Mouse (Mus musculus) cerebral cortex, adult 2 months (tissue): Measurements from ENCODE around the gene Ints14.

Experiments
- WGBS: fragments of 180-500 bp; shearing (Covaris S2); methylation state at CpG from one replicate; pipeline ENCODE4 v1.1.7; 2018; 5-methylcytosine and 5-hydroxymethylcytosine counted together

The Ints14 gene

GRCm38 (mm10) chr9:64960117-64960977, at the start of gene Ints14:
TSS of gene Ints14 (plus strand) at chr9:64960905.
- WGBS: 6% methylated on average over 29 of the region's 29 CpGs

GRCm38 (mm10) chr9:64913406-64913805, 47.3 kb upstream of the Ints14 start:
- 91% methylated on average over 4 of the region's 4 CpGs for WGBS

GRCm38 (mm10) chr9:64913973-64914372, 46.7 kb upstream of the Ints14 start:
- 76% methylated on average over 2 of the region's 2 CpGs for WGBS

GRCm38 (mm10) chr9:64914629-64915028, 46.1 kb upstream of the Ints14 start:
- WGBS: 43% methylated on average over 4 of the region's 4 CpGs

- WGBS: 69% methylated on average over 16 of the region's 16 CpGs
Measured at GRCm38 (mm10) chr9:64918560-64918959, 42.1 kb upstream of the Ints14 start.

GRCm38 (mm10) chr9:64925771-64926170, 34.9 kb upstream of the Ints14 start:
- WGBS: 43% methylated on average over 5 of the region's 5 CpGs

GRCm38 (mm10) chr9:64926201-64926991, 34.3 kb upstream of the Ints14 start:
- WGBS: 28% methylated on average over 8 of the region's 8 CpGs

GRCm38 (mm10) chr9:64930256-64930655, 30.4 kb upstream of the Ints14 start:
- 77% methylated on average over 4 of the region's 4 CpGs for WGBS

- WGBS: 78% methylated on average over 7 of the region's 7 CpGs
Measured at GRCm38 (mm10) chr9:64931751-64932610, 28.7 kb upstream of the Ints14 start.

GRCm38 (mm10) chr9:64934015-64934754, 26.5 kb upstream of the Ints14 start:
- 57% methylated on average over 15 of the region's 15 CpGs for WGBS

GRCm38 (mm10) chr9:64936508-64936907, 24.2 kb upstream of the Ints14 start:
- WGBS: 7% methylated on average over 6 of the region's 6 CpGs

- WGBS: 64% methylated on average over 5 of the region's 5 CpGs
Measured at GRCm38 (mm10) chr9:64937491-64937890, 23.2 kb upstream of the Ints14 start.

- WGBS: 70% methylated on average over 5 of the region's 5 CpGs
Measured at GRCm38 (mm10) chr9:64938535-64938934, 22.2 kb upstream of the Ints14 start.

- 45% methylated on average over 4 of the region's 4 CpGs for WGBS
Measured at GRCm38 (mm10) chr9:64939281-64939680, 21.4 kb upstream of the Ints14 start.

GRCm38 (mm10) chr9:64939790-64940189, 20.9 kb upstream of the Ints14 start:
- WGBS: 83% methylated on average over 2 of the region's 2 CpGs

- 89% methylated on average over 11 of the region's 11 CpGs for WGBS
Measured at GRCm38 (mm10) chr9:64940731-64941346, 19.9 kb upstream of the Ints14 start.

- 93% methylated on average over 4 of the region's 4 CpGs for WGBS
Measured at GRCm38 (mm10) chr9:64941650-64942049, 19.1 kb upstream of the Ints14 start.

- 60% methylated on average over 11 of the region's 11 CpGs for WGBS
Measured at GRCm38 (mm10) chr9:64943997-64944396, 16.7 kb upstream of the Ints14 start.

- WGBS: 86% methylated on average over 9 of the region's 9 CpGs
Measured at GRCm38 (mm10) chr9:64947483-64948095, 13.1 kb upstream of the Ints14 start.

GRCm38 (mm10) chr9:64951161-64951657, 9.5 kb upstream of the Ints14 start, which contains the start of gene Slc24a1:
TSS of gene Slc24a1 (minus strand) at chr9:64951607.
- WGBS: 61% methylated on average over 11 of the region's 11 CpGs
